Mouse (Mus musculus): ENCODE measurements at regions not wholly inside any gene's neighbourhood (a gene's known extent, or its start where the extent isn't known, plus 50 kb on each side); places are given as distances from the start of the nearest gene placed in this dataset.

DNA sequence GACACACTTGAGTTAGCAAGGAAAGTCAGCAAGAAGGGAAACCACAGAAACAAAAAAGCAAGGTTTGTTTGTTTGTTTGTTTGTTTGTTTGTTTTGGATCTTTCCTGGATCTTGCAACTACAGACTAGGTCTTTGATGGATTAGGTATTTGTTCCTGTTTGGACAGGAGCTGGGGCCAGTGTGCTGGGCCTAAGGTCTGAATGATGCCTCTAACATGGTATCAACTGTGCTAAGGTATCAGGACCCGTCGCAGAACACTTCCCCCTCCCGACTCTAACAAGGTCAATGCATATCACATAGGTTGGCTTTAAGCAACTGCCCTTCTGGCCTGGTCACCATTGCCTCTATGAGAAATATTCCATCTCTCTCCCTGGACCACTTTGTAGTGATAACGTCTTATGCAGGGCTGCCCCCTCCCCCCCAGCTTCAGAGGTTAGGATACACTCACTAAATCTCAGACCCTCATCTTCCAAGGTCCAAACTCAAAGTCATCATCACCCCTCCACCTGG, 103.3 kb upstream of the Cpsf6 start:
- Histone ChIP-seq H3K36me3 (replicated peaks; ENCODE audit: insufficient read depth, low read length) (no peaks in the 10 kb centered on the region), H3K27me3 (ENCODE audit: insufficient read depth, low read length) (no peaks in the 10 kb centered on the region), H3K9me3 (ENCODE audit: low read length) (no peaks in the 10 kb centered on the region), H3K27ac (ENCODE audit: low read depth) (no peak overlapping the region), H3K9ac (replicated peaks) (no peak overlapping the region), H3K4me1 (ENCODE audit: insufficient read depth) (no peaks in the 10 kb centered on the region), H3K4me2 (ENCODE audit: low read depth, low read length) (no peak overlapping the region), H3K4me3 (ENCODE audit: low read depth, low read length) (no peak overlapping the region)
- DNase-seq (no peak), ATAC-seq (no peak)
- TF ChIP-seq EP300 (IDR thresholded peaks at IDR 0.05; ENCODE audit: low read depth) = no peak
- no peak for TF ChIP-seq CTCF (IDR thresholded peaks at IDR 0.05; ENCODE audit: low read depth)
- 88% methylated on average over 4 of the region's 4 CpGs for WGBS (ENCODE audit: insufficient replicate concordance)

DNA sequence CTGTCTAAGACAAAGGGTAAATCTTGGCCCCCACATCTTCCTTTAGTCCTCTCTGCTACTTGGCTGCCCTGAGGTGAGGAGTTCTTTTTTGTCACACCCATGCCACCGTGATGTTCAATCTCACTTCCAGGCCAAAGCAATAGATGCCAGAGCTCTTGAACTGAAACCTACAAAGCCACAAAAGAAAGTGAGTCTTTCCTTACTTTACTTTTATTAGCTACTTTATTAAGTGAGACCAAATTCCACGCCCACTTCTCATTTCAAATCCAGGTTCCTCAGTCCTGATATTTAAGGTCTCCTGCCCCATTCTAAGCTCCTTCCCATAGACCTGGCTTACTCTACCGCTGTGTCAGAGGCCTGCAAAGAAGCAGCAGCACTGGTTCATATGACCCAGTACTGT, 102.5 kb upstream of the Cpsf6 start:
- no peaks in the 10 kb centered on the region for H3K27me3 ChIP-seq (ENCODE audit: insufficient read depth, low read length)
- no peak for ATAC-seq
- no peaks in the 10 kb centered on the region for H3K9me3 ChIP-seq (ENCODE audit: low read length)
- no peak for DNase-seq
- TF ChIP-seq CTCF (IDR thresholded peaks at IDR 0.05; ENCODE audit: low read depth) (no peak), EP300 (IDR thresholded peaks at IDR 0.05; ENCODE audit: low read depth) (no peak)
- no peak overlapping the region for H3K4me2 ChIP-seq (ENCODE audit: low read depth, low read length)
- H3K4me1 ChIP-seq (ENCODE audit: insufficient read depth) = no peaks in the 10 kb centered on the region
- no peak overlapping the region for H3K27ac ChIP-seq (ENCODE audit: low read depth)
- H3K36me3 ChIP-seq (replicated peaks; ENCODE audit: insufficient read depth, low read length) = no peaks in the 10 kb centered on the region
- H3K9ac ChIP-seq (replicated peaks) = no peak overlapping the region
- WGBS (ENCODE audit: insufficient replicate concordance) = 73% methylated on average over 3 of the region's 3 CpGs
- H3K4me3 ChIP-seq (ENCODE audit: low read depth, low read length) = no peak overlapping the region

DNA sequence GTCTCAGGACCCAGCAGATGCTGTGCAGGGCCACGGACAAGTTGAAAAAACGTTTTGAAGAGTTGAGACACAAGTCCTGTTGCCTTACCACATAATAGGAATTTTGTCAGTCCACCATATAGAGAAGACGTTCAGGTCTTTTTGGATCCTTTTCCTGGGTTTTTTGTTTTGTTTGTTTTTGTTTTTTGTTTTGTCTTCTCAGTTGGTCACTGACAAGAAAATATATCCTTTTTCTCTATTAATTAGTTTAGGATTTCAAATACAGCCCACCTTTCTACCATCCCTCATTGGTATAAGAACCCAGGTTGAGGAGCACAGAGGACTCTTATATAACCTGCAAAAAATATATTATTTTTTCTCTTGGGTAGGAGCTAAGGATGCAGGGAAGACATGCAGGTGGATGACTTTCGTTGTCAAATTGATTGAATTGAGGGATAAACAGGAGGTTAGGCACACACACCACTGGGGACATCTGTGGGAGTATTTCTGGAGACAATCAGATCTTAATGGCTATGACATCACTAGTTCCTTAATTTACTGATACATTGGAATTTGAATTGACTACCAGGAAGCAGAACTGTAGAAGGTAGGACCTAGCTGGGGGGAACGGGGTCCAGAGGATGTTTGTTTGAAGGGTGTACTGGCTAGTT, 101.7 kb upstream of the Cpsf6 start:
- ATAC-seq (no peak), DNase-seq (no peak)
- WGBS (ENCODE audit: insufficient replicate concordance) = 68% methylated on average over 5 of the region's 5 CpGs
- Histone ChIP-seq H3K9me3 (ENCODE audit: low read length) (no peaks in the 10 kb centered on the region), H3K4me1 (ENCODE audit: insufficient read depth) (no peaks in the 10 kb centered on the region), H3K4me2 (ENCODE audit: low read depth, low read length) (no peak overlapping the region), H3K36me3 (replicated peaks; ENCODE audit: insufficient read depth, low read length) (no peaks in the 10 kb centered on the region), H3K27ac (ENCODE audit: low read depth) (no peak overlapping the region), H3K4me3 (ENCODE audit: low read depth, low read length) (no peak overlapping the region), H3K27me3 (ENCODE audit: insufficient read depth, low read length) (no peaks in the 10 kb centered on the region), H3K9ac (replicated peaks) (no peak overlapping the region)
- TF ChIP-seq CTCF (IDR thresholded peaks at IDR 0.05; ENCODE audit: low read depth) = no peak
- no peak for TF ChIP-seq EP300 (IDR thresholded peaks at IDR 0.05; ENCODE audit: low read depth)

DNA sequence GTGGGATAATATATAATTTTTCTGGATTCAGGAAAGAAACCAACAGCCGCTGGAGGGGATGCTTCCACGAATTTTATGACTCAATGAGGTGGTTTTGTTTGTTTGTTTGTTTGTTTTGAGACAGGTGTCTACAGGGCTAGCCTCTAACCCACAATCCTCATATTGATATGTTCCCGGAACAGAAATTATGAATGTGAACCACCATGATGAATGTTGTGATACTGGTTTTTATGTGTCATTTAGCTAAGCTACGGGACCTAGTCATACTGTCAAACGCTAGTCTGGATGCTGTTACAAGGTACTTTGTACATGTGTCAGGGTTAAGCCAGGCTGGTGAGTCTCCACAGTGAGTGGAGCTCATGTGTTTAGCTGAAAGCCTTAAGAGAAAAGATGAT, 100.6 kb upstream of the Cpsf6 start:
- Histone ChIP-seq H3K9me3 (ENCODE audit: low read length) (no peaks in the 10 kb centered on the region), H3K27ac (ENCODE audit: low read depth) (no peak overlapping the region), H3K4me3 (ENCODE audit: low read depth, low read length) (no peak overlapping the region), H3K36me3 (replicated peaks; ENCODE audit: insufficient read depth, low read length) (no peaks in the 10 kb centered on the region), H3K4me1 (ENCODE audit: insufficient read depth) (no peaks in the 10 kb centered on the region), H3K9ac (replicated peaks) (no peak overlapping the region), H3K4me2 (ENCODE audit: low read depth, low read length) (no peak overlapping the region), H3K27me3 (ENCODE audit: insufficient read depth, low read length) (no peaks in the 10 kb centered on the region)
- ATAC-seq = no peak
- no peak for DNase-seq
- 80% methylated on average over 5 of the region's 5 CpGs for WGBS (ENCODE audit: insufficient replicate concordance)
- TF ChIP-seq EP300 (IDR thresholded peaks at IDR 0.05; ENCODE audit: low read depth) = no peak
- TF ChIP-seq CTCF (IDR thresholded peaks at IDR 0.05; ENCODE audit: low read depth) = no peak

DNA sequence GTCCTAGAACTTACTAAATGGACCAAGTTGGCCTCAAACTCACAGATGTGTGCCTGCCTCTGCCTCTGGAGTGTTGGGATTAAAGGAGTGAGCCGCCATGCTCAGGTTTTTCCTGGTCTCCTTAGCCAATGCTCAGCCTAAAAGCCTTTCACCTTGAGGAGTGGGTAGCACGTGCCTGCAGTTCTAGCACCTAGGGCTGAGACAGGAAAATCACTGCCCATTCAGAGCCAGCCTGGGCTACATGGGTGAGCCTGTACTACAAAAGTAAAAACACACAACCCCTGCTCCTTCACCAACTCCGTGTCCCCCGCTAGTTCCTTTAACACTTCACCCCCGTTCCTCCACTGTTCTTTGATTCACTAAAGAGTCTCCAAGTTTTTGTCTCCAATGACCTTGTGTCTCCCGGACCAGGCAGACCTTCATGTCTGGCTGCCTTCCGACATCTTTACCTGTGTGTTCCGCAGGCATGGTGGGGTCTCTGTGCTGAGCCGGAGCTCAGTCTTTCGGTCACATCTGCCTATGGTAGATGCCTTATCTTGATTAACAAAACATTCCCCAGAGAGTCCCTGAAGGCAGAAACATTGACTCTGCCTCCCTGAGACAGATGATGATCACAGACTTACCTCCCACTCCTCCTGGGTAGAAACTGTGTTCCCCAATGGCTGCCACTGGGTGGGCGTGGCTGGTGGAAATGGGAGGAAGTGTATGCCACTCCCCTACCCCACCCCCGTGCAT, 100.1 kb upstream of the Cpsf6 start:
- H3K9ac ChIP-seq (replicated peaks) = no peak overlapping the region
- H3K27me3 ChIP-seq (ENCODE audit: insufficient read depth, low read length) = no peaks in the 10 kb centered on the region
- DNase-seq (no peak), ATAC-seq (no peak)
- H3K27ac ChIP-seq (ENCODE audit: low read depth) = no peak overlapping the region
- H3K9me3 ChIP-seq (ENCODE audit: low read length) = no peaks in the 10 kb centered on the region
- WGBS (ENCODE audit: insufficient replicate concordance) = 80% methylated on average over 12 of the region's 12 CpGs
- H3K4me1 ChIP-seq (ENCODE audit: insufficient read depth) = no peaks in the 10 kb centered on the region
- H3K36me3 ChIP-seq (replicated peaks; ENCODE audit: insufficient read depth, low read length) = no peaks in the 10 kb centered on the region
- H3K4me2 ChIP-seq (ENCODE audit: low read depth, low read length) = no peak overlapping the region
- H3K4me3 ChIP-seq (ENCODE audit: low read depth, low read length) = no peak overlapping the region
- TF ChIP-seq EP300 (IDR thresholded peaks at IDR 0.05; ENCODE audit: low read depth) (no peak), CTCF (IDR thresholded peaks at IDR 0.05; ENCODE audit: low read depth) (no peak)

DNA sequence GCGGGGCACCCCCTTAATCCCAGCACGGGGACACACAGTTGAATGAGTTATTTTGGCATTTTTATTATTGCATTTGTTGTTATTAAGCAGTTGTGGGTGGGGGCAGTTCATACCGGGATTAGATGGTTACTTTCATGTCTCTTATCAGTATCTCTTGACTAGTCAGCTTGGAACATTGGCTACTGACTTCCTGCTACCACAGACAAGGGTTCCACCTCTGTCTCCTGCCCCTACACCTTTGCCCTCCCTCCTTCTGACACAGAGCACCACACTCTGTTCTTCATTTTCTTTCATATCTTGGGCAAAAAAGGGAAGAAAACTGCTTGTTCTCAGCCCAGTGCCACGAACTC, 99.1 kb upstream of the Cpsf6 start:
- 62% methylated on average over 4 of the region's 4 CpGs for WGBS (ENCODE audit: insufficient replicate concordance)
- Histone ChIP-seq H3K9me3 (ENCODE audit: low read length) (no peaks in the 10 kb centered on the region), H3K9ac (replicated peaks) (no peak overlapping the region), H3K4me2 (ENCODE audit: low read depth, low read length) (no peak overlapping the region), H3K36me3 (replicated peaks; ENCODE audit: insufficient read depth, low read length) (no peaks in the 10 kb centered on the region), H3K4me1 (ENCODE audit: insufficient read depth) (no peaks in the 10 kb centered on the region), H3K27ac (ENCODE audit: low read depth) (no peak overlapping the region), H3K4me3 (ENCODE audit: low read depth, low read length) (no peak overlapping the region), H3K27me3 (ENCODE audit: insufficient read depth, low read length) (no peaks in the 10 kb centered on the region)
- ATAC-seq (no peak), DNase-seq (no peak)
- TF ChIP-seq CTCF (IDR thresholded peaks at IDR 0.05; ENCODE audit: low read depth) = no peak
- no peak for TF ChIP-seq EP300 (IDR thresholded peaks at IDR 0.05; ENCODE audit: low read depth)
